Mouse (Mus musculus): Measurements from ENCODE around the gene Stxbp3. TPM values are rescaled to one million over a fixed set of nuclear protein-coding genes. Genes with fewer than 3 reads are reported as not detected.

Stxbp3 gene
- polyA plus RNA-seq, 1 experiment from 2014 or later: 25.1 TPM

DNA sequence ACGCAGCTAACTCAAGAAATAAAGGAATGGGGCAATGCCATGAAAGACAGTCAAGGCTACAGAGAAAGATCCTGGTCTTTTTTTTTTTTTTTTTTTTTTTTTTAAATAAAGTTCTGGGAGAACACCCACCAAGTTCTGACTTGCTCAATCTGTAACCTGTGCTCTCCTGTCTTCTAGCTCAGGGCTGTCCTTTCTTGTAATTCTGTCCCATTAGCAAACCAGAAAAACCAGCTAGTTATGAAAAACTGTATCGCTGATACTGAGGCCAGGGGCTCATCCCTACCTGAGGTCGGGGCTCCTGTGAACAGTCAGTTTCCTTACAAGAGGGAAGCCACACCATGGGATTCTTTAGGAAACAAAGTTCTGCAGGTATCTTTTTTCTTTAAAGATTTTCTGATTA, 49.8 kb downstream of the Stxbp3 start:
- H3K36me3 ChIP-seq: 0 out of 2 replicates have a peak, but pooled peaks cover 3% of the 10 kb centered on the region
- no peaks in the 10 kb centered on the region for H3K4me1 ChIP-seq
- H3K27ac ChIP-seq: no peak overlapping the region
- H3K9me3 ChIP-seq (replicated peaks): no peaks in the 10 kb centered on the region
- H3K9ac ChIP-seq: no peak overlapping the region
- no peak for ATAC-seq (ENCODE audit: low FRiP score)
- WGBS: 85% methylated on average over 3 of the region's 3 CpGs
- H3K4me2 ChIP-seq (replicated peaks): no peak overlapping the region
- H3K27me3 ChIP-seq: no peaks in the 10 kb centered on the region
- H3K4me3 ChIP-seq: no peak overlapping the region

DNA sequence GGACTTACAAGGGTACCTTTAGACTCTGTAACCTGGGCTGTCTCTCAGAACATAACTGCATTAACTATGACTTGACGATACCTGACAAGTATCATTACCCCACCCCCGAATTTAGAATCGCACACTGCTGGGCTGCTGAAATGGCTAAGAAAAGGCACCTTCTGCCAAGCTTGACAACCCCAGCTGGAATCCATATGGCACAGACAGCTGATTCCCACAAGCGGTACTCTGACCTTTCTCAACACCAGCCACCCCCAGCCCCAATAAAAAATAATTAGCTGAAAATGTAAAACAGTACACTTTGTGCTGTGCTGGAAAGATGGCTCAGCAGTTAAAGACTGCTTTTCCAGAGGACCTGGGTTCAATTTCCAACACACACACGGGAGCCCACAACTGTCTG, 51.0 kb downstream of the Stxbp3 start:
- Histone ChIP-seq H3K9ac (no peak overlapping the region), H3K9me3 (replicated peaks) (0 out of 2 replicates have a peak, but pooled peaks cover 8% of the 10 kb centered on the region), H3K36me3 (0 out of 2 replicates have a peak, but pooled peaks cover 3% of the 10 kb centered on the region), H3K4me1 (no peaks in the 10 kb centered on the region), H3K27ac (no peak overlapping the region), H3K4me3 (no peak overlapping the region), H3K4me2 (replicated peaks) (no peak overlapping the region), H3K27me3 (no peaks in the 10 kb centered on the region)
- ATAC-seq (ENCODE audit: low FRiP score): no peak
- 62% methylated on average over 5 of the region's 5 CpGs for WGBS

DNA sequence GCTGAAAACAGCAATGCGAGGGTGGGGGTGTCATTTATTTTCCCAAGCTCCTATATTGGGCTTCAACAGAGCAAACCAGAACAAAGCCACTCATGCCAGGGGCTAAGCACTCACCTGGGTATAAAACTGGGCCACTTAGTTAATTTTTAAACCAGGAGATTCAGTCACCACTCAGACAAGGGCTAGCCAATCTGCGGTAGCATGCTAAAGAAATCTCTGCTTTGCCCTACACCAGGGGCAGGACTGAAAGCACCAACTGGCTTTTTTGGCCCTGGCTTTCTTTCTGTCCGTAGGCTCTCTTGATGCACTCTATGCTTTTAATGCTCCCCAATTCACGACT, 51.9 kb downstream of the Stxbp3 start:
- 82% methylated on average over 4 of the region's 4 CpGs for WGBS
- Histone ChIP-seq H3K9me3 (replicated peaks) (0 out of 2 replicates have a peak, but pooled peaks cover 11% of the 10 kb centered on the region), H3K36me3 (0 out of 2 replicates have a peak, but pooled peaks cover 3% of the 10 kb centered on the region), H3K4me3 (no peak overlapping the region), H3K27me3 (no peaks in the 10 kb centered on the region), H3K4me1 (no peaks in the 10 kb centered on the region), H3K9ac (no peak overlapping the region), H3K27ac (no peak overlapping the region), H3K4me2 (replicated peaks) (no peak overlapping the region)
- no peak for ATAC-seq (ENCODE audit: low FRiP score)

DNA sequence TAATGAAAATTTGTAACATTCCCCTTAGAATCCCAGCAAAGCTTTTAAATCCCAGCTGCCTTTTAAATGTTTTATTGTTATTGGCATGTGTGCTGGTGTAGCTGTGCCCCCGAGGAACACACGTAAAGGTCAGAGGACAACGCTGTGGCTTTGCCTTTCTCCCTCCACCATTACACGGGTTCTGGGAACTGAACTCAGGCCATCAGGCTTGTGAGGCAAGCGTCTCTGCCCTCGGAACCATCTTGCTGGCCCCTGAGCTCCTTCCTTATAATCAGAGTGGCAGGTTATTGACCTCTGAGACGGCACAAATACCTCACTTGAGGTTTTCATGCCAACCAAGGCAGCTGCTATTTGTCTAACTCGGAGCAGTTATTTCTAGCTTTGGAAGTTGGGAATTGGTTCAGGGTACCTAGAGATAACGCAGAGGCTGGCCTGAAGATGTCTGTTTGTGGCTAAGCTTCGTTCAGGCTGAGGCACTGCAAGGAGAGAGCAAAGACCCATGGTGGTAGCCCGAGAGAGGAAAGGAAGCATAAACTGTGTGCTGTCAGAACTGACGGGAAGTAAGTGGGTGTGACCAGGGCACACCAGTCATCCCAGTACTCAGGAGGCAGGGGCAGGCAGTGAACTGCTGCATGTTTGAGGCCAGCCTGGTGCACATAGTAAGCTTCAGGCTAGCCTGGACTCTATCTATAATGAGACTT, 52.4 kb downstream of the Stxbp3 start:
- H3K9me3 ChIP-seq (replicated peaks): 0 out of 2 replicates have a peak, but pooled peaks cover 11% of the 10 kb centered on the region
- no peak for ATAC-seq (ENCODE audit: low FRiP score)
- no peaks in the 10 kb centered on the region for H3K27me3 ChIP-seq
- H3K36me3 ChIP-seq: 0 out of 2 replicates have a peak, but pooled peaks cover 3% of the 10 kb centered on the region
- H3K9ac ChIP-seq: no peak overlapping the region
- no peak overlapping the region for H3K27ac ChIP-seq
- H3K4me2 ChIP-seq (replicated peaks): no peak overlapping the region
- no peak overlapping the region for H3K4me3 ChIP-seq
- no peaks in the 10 kb centered on the region for H3K4me1 ChIP-seq
- WGBS: 68% methylated on average over 12 of the region's 12 CpGs

DNA sequence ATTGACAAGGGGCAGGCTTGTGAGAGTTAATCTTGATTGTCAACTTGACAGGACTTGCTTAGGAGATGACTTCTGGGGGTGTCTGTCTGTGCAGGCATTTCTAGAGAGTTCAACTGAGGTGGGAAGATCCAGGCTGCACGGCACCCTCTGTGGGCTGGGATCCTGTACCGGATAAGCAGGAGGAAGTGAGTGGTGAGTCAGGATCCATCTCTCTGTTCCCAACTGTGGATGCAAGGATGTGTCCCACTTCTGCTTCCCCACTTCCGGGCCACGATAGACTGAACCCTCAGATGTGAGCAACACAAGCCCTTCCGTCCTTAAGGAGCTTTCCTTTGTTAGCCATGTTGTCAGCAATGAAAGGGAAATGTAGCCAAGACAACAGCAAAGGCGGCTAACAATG, 53.8 kb downstream of the Stxbp3 start:
- Histone ChIP-seq H3K4me2 (replicated peaks) (no peak overlapping the region), H3K9me3 (replicated peaks) (0 out of 2 replicates have a peak, but pooled peaks cover 11% of the 10 kb centered on the region), H3K9ac (no peak overlapping the region), H3K4me3 (no peak overlapping the region), H3K27me3 (no peaks in the 10 kb centered on the region), H3K36me3 (no peaks in the 10 kb centered on the region), H3K27ac (no peak overlapping the region), H3K4me1 (peaks cover under 1% of the 10 kb centered on the region)
- 73% methylated on average over 6 of the region's 6 CpGs for WGBS
- ATAC-seq (ENCODE audit: low FRiP score): no peak

DNA sequence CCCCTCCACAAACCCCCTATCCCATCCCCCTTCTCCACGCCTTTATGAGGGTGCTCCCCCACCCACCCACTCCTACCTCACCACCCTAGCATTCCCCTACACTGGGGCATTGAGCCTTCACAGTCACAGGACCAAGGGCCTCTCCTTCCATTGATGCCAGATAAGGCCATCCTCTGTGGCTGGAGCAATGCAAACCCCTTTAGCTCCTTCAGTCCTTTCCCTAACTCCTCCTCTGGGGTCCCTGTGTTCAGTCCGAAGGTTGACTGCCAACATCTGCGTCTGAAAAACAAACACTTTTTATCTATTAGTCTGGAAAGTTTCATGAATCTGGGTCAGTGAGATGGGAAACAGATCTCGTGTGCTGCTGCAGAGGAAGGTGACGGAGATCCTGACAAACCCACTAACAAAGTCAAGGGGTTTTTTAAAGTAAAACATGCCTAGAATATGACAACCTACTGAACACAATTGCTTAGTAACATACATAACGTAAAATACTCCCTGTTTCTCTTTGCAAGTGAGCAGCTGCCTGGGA, 57.9 kb downstream of the Stxbp3 start:
- Histone ChIP-seq H3K4me3 (no peak overlapping the region), H3K27ac (no peak overlapping the region), H3K9ac (no peak overlapping the region), H3K36me3 (no peaks in the 10 kb centered on the region), H3K9me3 (replicated peaks) (0 out of 2 replicates have a peak, but pooled peaks cover 11% of the 10 kb centered on the region), H3K27me3 (no peaks in the 10 kb centered on the region), H3K4me2 (replicated peaks) (no peak overlapping the region), H3K4me1 (peaks cover 6% of the 10 kb centered on the region)
- ATAC-seq (ENCODE audit: low FRiP score): no peak
- WGBS: 71% methylated on average over 6 of the region's 6 CpGs

DNA sequence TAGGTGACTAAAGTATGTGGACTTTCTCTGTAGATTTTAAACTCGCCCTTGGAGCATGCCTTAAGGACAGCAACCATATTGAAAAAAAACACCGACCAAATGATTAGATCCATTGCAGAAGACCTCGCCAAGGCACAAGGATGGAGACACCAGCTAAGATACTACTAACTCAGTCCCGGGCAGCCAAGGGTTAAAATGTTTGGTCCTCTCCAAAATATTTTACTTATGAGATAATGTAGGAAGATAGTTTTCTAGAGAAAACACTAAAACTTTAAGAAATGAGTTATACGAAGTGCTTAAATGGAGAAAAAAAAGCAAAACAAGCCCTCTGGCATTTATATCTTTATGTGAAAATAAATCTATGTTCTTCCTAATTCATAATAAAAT, 58.4 kb downstream of the Stxbp3 start:
- WGBS: 79% methylated on average over 5 of the region's 5 CpGs

DNA sequence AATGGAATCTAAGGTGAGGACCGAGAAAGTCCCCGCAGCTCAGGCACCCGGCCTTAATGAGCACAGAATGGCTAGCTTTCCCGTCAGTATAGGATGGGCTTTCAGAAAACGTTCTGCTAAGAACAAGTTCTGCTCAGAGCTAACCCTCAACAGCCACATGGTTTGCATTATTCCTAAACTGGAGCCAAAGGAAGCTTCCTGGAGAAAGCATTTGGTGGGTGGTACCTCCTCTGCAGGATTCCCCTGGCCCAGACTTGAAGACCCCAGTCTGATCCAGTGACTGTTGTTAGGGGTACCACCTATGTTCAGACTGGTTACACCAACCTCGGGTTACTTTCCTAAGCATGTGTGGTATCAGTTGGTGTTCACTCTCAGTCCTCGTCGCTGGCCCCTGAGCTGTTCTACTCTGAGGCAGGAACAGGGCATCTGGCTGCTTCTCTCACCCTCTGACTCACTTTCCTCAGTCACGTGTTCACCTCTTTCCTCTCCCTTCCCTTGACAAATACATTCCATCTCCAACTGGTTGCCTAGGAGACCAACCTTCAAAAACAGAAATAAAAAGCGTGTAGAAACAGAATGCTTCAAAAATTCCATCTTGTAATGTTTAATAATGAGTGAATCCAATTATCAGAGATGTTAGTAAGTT, 59.0 kb downstream of the Stxbp3 start:
- peaks cover 6% of the 10 kb centered on the region for H3K4me1 ChIP-seq
- 0 out of 2 replicates have a peak, but pooled peaks have one; percentile 38 for ATAC-seq (ENCODE audit: low FRiP score)
- no peak overlapping the region for H3K9ac ChIP-seq
- no peaks in the 10 kb centered on the region for H3K27me3 ChIP-seq
- no peaks in the 10 kb centered on the region for H3K36me3 ChIP-seq
- H3K4me3 ChIP-seq: no peak overlapping the region
- H3K9me3 ChIP-seq (replicated peaks): 0 out of 2 replicates have a peak, but pooled peaks cover 11% of the 10 kb centered on the region
- WGBS: 56% methylated on average over 10 of the region's 10 CpGs
- H3K27ac ChIP-seq: no peak overlapping the region
- H3K4me2 ChIP-seq (replicated peaks): no peak overlapping the region

More for the DNA sequence above, 58.4 kb downstream of the Stxbp3 start:
- Histone ChIP-seq H3K27me3 (no peaks in the 10 kb centered on the region), H3K9ac (no peak overlapping the region), H3K4me3 (no peak overlapping the region), H3K9me3 (replicated peaks) (0 out of 2 replicates have a peak, but pooled peaks cover 11% of the 10 kb centered on the region), H3K36me3 (no peaks in the 10 kb centered on the region), H3K4me2 (replicated peaks) (no peak overlapping the region), H3K27ac (no peak overlapping the region), H3K4me1 (peaks cover 6% of the 10 kb centered on the region)
- no peak for ATAC-seq (ENCODE audit: low FRiP score)

DNA sequence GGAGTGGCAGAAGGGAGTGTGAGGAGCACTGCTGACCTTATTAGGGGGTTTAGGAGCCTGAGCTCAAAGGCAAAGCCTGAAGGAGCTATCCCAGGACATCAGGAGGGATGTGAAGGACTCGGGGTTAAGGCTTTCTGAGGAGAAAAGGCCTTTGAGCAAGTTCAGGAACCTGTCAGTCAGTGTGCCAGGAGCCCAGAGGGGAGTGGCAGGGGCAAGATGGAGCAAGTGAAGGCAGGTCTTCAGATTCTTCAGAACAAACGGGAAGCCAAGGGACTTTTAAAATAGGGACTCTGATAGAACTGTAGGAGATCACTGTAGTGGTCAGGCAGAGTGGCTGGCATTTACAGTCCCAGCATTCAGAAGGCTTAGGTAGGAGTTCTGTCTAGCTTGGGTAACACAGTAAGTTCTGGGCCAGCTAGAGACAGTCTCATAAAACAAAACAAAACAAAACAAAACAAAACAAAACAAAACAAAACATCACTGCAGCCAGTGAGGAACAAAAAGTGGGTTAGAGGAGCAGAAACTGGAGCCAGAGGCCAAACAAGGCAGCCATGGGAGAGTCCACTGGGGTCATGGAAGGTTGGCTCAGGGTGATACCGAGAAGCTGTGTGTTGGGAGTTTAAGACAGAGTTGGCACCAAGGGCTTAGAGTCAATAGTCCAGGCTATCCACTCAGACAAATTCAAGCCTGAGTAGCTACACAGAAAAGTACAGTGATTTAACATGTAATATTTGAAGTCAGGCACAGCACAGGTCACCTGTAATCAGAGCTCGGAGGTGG, 61.4 kb downstream of the Stxbp3 start:
- 73% methylated on average over 4 of the region's 4 CpGs for WGBS
- no peak for ATAC-seq (ENCODE audit: low FRiP score)
- no peak overlapping the region for H3K4me3 ChIP-seq

DNA sequence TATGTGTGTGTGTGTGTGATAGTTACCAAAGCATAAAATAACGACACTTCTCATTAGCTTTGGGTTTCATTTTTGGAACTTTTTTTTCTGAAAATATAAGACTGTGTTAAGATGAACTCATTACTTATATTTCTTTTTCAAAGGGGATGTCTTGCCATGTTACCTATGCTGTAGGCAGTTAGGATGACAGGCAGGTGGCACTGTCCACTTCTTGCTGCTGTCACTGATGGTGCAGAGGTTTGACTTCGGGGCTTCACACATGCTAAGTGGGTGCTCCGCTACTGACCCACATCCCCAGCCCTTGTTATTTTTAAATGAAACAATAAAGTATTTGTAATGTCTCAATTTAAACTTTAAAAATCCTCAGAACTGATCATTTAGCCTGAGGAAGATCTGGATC, 67.5 kb downstream of the Stxbp3 start:
- WGBS: 89% methylated on average over 3 of the region's 3 CpGs
- H3K9me3 ChIP-seq (replicated peaks): no peaks in the 10 kb centered on the region
- no peak for ATAC-seq (ENCODE audit: low FRiP score)

More for the DNA sequence above, 61.4 kb downstream of the Stxbp3 start:
- H3K27me3 ChIP-seq: no peaks in the 10 kb centered on the region
- H3K9me3 ChIP-seq (replicated peaks): 0 out of 2 replicates have a peak, but pooled peaks cover 4% of the 10 kb centered on the region
- H3K9ac ChIP-seq: no peak overlapping the region
- H3K27ac ChIP-seq: no peak overlapping the region
- H3K36me3 ChIP-seq: no peaks in the 10 kb centered on the region
- H3K4me2 ChIP-seq (replicated peaks): no peak overlapping the region
- peaks cover 6% of the 10 kb centered on the region for H3K4me1 ChIP-seq

DNA sequence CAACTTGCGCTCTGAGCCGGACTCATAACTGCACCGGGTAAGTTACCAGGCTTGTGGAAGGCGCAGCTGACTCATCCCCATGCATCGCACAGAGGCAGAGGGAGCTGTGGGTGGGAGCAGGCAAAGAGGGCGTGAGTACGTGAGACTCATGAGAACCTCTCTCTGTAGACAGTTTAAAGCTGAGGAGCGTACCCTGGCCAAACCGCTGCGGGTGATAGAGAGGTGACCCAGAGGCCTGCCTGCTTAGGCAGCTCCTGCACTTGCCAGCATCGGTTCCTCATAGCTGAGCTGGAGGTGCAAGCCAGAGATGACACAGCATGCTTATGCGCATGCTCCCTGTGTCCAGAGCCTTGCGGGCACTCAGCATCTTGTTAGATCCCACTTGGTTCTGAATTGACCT, 68.1 kb downstream of the Stxbp3 start:
- whole genome bisulfite sequencing: 89% methylated on average over 13 of the region's 13 CpGs
- H3K9me3 ChIP-seq (replicated peaks): no peaks in the 10 kb centered on the region
- H3K36me3 ChIP-seq: no peaks in the 10 kb centered on the region
- ATAC-seq (ENCODE audit: low FRiP score): no peak
- H3K4me1 ChIP-seq: 0 out of 2 replicates have a peak, but pooled peaks cover 2% of the 10 kb centered on the region
- no peaks in the 10 kb centered on the region for H3K27me3 ChIP-seq
- H3K9ac ChIP-seq: no peak overlapping the region
- no peak overlapping the region for H3K4me2 ChIP-seq (replicated peaks)
- no peak overlapping the region for H3K4me3 ChIP-seq
- no peak overlapping the region for H3K27ac ChIP-seq

More for the DNA sequence above, 67.5 kb downstream of the Stxbp3 start:
- H3K27me3 ChIP-seq: no peaks in the 10 kb centered on the region
- 0 out of 2 replicates have a peak, but pooled peaks cover 2% of the 10 kb centered on the region for H3K4me1 ChIP-seq
- no peak overlapping the region for H3K4me3 ChIP-seq
- H3K27ac ChIP-seq: no peak overlapping the region
- no peak overlapping the region for H3K9ac ChIP-seq
- no peak overlapping the region for H3K4me2 ChIP-seq (replicated peaks)
- H3K36me3 ChIP-seq: no peaks in the 10 kb centered on the region
